Mouse (Mus musculus): ENCODE measurements around the gene Actl6a.

GRCm38 (mm10) chr3:32724191-32724590 is 18.1 kb downstream of the Actl6a start:
- TF ChIP-seq CTCF (IDR thresholded peaks at IDR 0.05; ENCODE audit: borderline replicate concordance, insufficient read depth, low read depth, low read length) (no peak), POLR2A (IDR thresholded peaks at IDR 0.05; ENCODE audit: borderline replicate concordance, insufficient read depth, low read length) (no peak)

All from cerebellum, adult 2 months (tissue).